Mouse (Mus musculus): Measurements from ENCODE around the gene Pstpip1. TPM values are rescaled to one million over a fixed set of nuclear protein-coding genes. Genes with fewer than 3 reads are reported as not detected.

The Pstpip1 gene
- total RNA-seq, 2 experiments from 2014 or later = 2.7 to 3.1 TPM

DNA sequence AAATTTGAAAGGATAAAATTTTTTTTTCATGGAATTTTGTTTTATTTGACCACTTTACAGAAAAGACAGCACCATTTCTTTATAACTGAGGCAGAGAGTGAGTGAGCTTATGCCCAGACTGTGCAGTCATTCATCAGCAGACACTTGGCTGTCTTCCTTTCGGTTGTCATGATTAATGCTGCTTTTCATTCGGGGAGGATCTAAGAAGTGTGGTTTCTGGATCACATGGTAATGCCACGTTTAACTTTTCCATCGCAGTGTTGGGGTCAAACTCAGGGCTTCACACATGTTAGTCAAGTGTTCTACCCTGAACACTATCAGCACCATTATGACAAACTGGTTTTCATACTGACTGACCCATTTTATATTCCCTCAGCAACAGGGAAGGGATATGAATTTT is 11.3 kb downstream of the Pstpip1 start:
- DNase-seq (ENCODE audit: low spot score in 2 of 2) = no peak
- intact Hi-C loops (cut with DNase I) = no loop called here

GRCm38 (mm10) chr9:56104921-56105320 is 15.2 kb downstream of the Pstpip1 start:
- no peak for DNase-seq (ENCODE audit: low spot score in 2 of 2)
- intact Hi-C loops (cut with DNase I) = no loop called here

GRCm38 (mm10) chr9:56106274-56107072 is 16.7 kb downstream of the Pstpip1 start:
- intact Hi-C loops (cut with DNase I) = no loop called here

DNA sequence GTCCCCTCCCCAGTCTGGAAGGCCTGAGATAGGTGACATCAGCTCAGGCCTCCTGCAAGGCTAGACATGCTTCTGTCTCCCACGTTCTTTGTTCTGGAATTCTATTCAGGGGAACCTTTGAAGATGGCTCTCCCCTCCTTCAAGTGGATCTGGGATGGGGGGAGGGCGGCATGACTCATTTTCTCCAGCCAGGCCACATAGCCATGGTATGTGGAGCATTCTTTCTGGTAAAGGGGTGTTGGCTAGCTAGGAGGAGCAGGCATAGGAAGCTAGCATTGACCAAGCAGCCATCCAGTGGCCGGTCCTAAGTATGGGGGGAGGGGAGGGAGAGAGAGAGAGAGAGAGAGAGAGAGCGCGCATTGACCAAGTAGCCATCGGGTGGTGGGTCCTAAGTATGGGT is 17.8 kb downstream of the Pstpip1 start:
- intact Hi-C loops (cut with DNase I) = no loop called here
- DNase-seq (ENCODE audit: low spot score in 2 of 2) = no peak

More at GRCm38 (mm10) chr9:56106274-56107072, 16.7 kb downstream of the Pstpip1 start:
- DNase-seq (ENCODE audit: low spot score in 2 of 2) = no peak

GRCm38 (mm10) chr9:56108174-56108573 is 18.4 kb downstream of the Pstpip1 start:
- intact Hi-C loops (cut with DNase I) = no loop called here
- DNase-seq (ENCODE audit: low spot score in 2 of 2) = no peak

DNA sequence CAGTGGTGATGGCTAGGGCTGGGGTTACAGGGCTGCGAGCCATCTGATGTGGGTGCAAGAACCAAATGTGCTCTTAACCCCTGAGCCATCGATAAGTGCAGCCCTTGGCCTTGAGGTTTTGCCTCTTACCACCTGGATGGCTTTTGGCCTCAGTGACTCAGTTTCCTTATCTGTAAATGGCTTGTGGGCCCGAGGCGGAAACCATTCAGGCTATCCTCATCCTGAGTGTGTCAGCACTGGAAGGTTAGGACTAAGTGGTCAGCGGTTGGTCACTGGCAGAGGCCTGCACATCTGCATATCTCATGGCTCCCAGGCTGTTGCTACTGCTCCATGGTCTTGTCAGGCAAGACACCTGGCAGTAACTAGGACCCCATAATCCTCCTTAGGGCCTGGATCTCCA is 28.3 kb downstream of the Pstpip1 start:
- intact Hi-C loops (cut with DNase I) = loop anchor here (2.0 to 10.0 kb wide), 2 partner anchors 43 to 173 kb away; no protein-coding TSS in a partner anchor
- DNase-seq (ENCODE audit: low spot score in 2 of 2) = no peak

GRCm38 (mm10) chr9:56118582-56118981 is 28.8 kb downstream of the Pstpip1 start:
- intact Hi-C loops (cut with DNase I) = loop anchor here (2.0 to 10.0 kb wide), 2 partner anchors 44 to 174 kb away; no protein-coding TSS in a partner anchor
- DNase-seq (ENCODE audit: low spot score in 2 of 2) = peak; percentile 79 to 84

- intact Hi-C loops (cut with DNase I) = loop anchor here (2.0 to 10.0 kb wide), 3 partner anchors 41 to 175 kb away; no protein-coding TSS in a partner anchor
- DNase-seq (ENCODE audit: low spot score in 2 of 2) = no peak
Observed at GRCm38 (mm10) chr9:56119651-56120050, 29.9 kb downstream of the Pstpip1 start.

GRCm38 (mm10) chr9:56121097-56121496 is 31.3 kb downstream of the Pstpip1 start:
- intact Hi-C loops (cut with DNase I) = loop anchor here (2.0 kb wide), 1 partner anchor 40 kb away; no protein-coding TSS in a partner anchor
- DNase-seq (ENCODE audit: low spot score in 2 of 2) = peak; percentile 48 to 72

GRCm38 (mm10) chr9:56122973-56123372 is 33.2 kb downstream of the Pstpip1 start:
- peak in 1 of 2 experiments; percentile 76 for DNase-seq (ENCODE audit: low spot score in 2 of 2)
- intact Hi-C loops (cut with DNase I) = no loop called here

GRCm38 (mm10) chr9:56123613-56124012 is 33.9 kb downstream of the Pstpip1 start:
- no peak for DNase-seq (ENCODE audit: low spot score in 2 of 2)
- intact Hi-C loops (cut with DNase I) = no loop called here

DNA sequence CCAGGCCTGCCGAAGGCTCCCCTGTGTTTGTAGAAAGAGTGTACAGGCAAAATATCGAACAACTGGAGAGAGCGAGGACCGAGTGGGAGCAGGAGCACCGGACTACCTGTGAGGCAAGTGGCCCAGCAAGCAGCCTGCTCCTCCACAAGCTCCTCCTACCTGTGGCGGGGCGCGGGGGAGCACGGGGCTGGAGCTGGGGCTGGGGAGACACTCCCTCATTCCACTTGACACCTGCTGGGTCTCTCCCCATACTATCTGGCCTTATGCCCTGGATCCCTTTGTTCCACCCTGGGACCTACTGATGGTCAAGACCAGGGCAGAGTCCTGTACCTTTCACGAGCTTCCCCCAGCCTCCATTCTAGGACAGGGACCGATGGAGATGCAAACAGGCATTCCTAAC is 34.8 kb downstream of the Pstpip1 start:
- no peak for DNase-seq (ENCODE audit: low spot score in 2 of 2)
- intact Hi-C loops (cut with DNase I) = no loop called here

DNA sequence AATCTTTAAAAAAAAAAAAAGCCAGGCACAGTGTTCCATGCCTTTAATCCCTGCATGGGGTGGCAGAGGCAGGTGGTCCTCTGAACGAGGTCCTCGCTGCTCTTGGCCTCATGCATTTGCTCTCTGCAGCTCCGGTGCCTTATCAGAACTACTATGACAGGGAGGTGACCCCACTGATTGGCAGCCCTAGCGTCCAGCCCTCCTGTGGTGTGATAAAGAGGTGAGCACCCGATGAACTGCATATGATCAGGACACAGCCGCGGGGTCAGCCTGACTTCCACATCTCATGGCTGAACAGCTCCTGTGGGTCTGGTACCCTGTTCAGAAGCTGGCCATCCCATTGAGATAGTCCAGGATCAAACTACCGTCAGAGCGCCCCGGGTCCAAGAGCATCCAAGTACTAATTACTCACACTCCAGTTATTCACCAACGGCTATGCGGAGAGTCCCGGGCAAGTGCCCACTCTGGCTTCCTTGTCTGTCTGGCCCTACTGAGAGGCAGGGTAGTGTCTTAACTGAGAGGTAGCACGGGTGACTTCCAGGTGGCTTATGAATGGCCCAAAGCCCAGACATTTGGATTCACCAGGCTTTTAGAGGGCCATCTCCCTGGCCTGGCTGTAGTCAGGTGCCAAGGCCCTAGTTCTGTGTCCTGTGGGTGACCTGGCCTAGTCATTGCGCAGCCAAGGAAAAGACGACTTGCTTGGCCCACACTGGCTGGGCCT is 36.9 kb downstream of the Pstpip1 start:
- no peak for DNase-seq (ENCODE audit: low spot score in 2 of 2)
- intact Hi-C loops (cut with DNase I) = no loop called here

DNA sequence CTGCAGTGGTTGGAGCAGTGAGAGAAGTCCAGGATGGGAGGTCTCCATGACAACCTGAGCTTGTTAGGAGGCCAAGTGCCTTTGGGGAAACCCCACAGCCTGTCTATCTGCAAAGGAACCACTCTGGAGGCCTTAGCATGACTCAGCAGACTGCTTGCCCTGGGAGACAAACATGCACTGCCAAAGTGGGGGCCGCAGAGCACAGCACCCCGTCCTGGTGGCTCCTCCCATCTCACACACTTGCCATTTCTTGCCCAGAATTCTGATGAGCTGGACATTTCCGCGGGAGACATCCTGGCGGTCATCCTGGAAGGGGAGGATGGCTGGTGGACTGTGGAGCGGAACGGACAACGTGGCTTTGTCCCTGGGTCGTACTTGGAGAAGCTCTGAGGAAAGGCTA is 38.6 kb downstream of the Pstpip1 start:
- intact Hi-C loops (cut with DNase I) = no loop called here
- DNase-seq (ENCODE audit: low spot score in 2 of 2) = peak; percentile 37 to 73

GRCm38 (mm10) chr9:56129951-56130350 is 40.2 kb downstream of the Pstpip1 start:
- no peak for DNase-seq (ENCODE audit: low spot score in 2 of 2)
- intact Hi-C loops (cut with DNase I) = no loop called here

DNA sequence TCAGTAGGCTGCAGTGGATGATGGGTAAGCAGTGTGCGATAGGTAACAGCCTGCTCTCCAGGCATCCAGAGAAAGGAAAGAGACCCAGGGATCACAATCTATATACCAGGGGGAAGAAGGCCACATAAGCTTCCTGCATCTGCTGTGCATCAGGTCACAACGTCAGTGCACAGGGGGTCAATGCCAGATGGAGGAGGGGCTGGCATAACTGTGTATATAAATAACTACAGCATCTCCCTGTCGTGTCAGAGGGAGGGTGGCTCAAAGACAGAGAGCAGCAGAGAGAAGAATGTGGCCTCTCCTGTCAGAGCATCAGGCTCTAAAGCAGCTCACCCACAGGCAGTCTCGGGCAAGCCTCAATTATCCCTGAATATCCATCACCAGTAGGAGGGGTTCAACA is 40.8 kb downstream of the Pstpip1 start:
- intact Hi-C loops (cut with DNase I) = no loop called here
- no peak for DNase-seq (ENCODE audit: low spot score in 2 of 2)

- intact Hi-C loops (cut with DNase I) = no loop called here
- no peak for DNase-seq (ENCODE audit: low spot score in 2 of 2)
Observed at GRCm38 (mm10) chr9:56131813-56132525, 42.2 kb downstream of the Pstpip1 start.

DNA sequence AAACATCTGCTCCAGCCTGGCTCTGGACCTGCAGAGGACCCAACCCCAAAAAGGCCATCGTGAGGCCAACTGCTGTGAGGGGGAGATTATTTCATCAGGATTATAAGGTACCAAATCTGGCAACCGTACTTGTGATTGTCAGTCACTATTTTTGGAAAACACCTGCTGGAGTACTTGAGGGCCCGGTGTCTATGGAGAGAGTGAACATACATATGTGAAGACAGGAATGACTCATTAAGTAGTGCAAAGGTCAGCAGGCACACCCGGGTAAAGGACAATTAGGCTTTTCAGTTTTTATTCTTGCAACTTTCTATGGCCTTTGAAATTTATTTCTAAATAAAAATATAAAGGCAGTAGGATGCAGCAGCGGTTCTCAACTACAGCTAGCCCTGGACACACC is 44.2 kb downstream of the Pstpip1 start:
- intact Hi-C loops (cut with DNase I) = no loop called here
- no peak for DNase-seq (ENCODE audit: low spot score in 2 of 2)

DNA sequence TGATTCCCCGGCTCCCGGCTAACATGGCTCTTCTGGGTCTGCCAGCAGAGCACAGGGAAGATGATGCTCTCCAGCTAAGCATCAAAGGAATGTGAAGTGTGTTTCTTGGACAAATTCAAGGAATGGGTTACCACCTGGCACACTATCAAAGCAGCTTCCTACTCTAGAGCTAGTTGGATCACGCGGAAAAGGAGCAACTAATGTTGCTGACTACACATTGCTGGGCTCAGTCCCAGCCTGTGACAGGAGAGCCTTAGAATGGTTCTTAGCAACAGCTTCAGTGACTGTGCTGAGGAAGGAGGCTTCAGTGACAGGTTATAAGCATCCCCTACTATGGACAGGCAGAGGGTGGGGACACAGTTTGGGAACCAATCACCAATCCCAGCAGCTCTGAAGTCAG is 44.9 kb downstream of the Pstpip1 start:
- intact Hi-C loops (cut with DNase I) = no loop called here
- DNase-seq (ENCODE audit: low spot score in 2 of 2) = peak in 1 of 2 experiments; percentile 79

GRCm38 (mm10) chr9:56135590-56136197 is 45.9 kb downstream of the Pstpip1 start:
- intact Hi-C loops (cut with DNase I) = no loop called here
- no peak for DNase-seq (ENCODE audit: low spot score in 2 of 2)
